Mouse (Mus musculus) kidney, adult 8-10 months (tissue): ENCODE data around the gene Ttn.
"Not testable (repeated sequence)": the region's sequence is repeated elsewhere in the genome, so short reads cannot be mapped to it uniquely, and the experiment has no call there.

Experiments used
- DNase-seq, 2 experiments: peaks; one replicate each; pipeline ENCODE4 v3.0.0; 2022

Gene Ttn

DNA sequence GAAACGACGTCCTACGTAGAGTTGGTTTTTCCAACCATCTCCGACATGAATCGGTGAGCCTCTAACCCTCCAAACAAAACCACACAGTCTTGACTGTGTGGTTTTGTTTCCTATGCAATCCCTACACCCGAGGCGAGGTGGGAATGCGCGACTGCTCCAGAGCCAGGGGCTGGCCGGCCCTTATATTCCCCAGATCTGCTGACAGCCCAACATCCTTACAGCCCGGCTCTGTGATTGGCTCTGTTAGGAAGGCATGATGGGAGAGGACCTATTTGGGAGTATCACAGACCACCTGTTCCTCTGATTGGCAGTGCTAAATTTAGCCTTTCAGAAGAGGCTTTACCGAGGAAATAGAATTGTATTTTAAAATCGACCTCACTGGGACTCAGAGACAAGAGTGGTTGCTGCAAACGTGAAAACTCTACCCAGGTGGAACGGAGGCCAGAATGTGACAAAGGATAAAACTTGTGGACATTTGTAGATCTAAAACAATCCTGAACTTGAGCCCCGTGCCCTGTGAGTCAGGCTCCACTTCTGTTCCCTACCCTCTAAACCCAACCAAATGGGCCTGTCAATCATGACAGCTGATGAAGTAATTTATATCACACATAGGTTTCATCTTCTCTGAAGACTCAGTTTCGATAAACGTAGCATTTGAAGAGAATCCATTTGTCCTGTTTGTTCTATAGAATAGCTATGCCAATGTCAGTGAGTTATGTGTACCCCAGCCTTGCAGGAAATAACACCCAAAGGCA, at the start of gene Ttn:
Gene Ttn, minus strand, starts transcription at position 157 of the 755 bp plus-strand sequence.
- no peak for DNase-seq

DNA sequence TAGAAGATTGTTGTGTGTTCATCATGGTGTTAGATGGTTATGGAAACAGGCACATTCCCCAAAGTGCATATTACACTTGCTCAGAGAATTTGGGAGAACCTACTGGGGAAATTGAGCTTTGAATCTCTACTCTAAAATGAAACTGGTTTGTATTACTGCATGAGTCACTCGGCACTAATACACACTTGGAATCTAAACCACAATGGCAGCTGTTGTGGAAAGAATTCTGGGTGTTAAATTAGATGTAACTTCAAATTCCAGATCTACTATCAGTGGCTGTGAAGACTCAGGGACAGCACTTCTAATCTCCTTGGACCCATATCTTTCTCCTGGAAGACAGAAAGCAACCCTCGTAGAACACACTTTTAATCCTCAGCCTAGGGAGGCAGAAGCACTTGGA, 38.3 kb upstream of the Ttn start:
- DNase-seq: no peak

DNA sequence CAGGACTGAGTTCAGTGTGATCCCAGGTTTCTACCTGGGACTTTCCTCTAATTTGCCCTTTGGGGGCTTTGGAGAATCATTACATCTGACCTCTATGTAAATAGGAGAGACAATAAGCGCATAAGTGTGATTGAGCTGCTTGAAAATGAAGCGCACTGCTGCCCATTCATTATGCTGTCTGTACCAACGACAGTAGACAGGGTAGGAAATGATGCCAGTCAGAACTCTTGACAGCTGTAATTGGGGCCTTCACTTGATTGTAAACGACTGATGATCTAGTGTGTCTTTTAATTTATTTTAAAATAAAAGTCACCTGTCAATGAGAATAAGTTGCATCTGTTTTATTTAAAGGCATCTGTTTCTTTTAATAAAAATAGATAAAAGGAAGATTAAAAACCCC, 35.4 kb upstream of the Ttn start:
- DNase-seq: no peak

GRCm38 (mm10) chr2:77013449-77013848, 31.1 kb upstream of the Ttn start:
- not testable (repeated sequence) for DNase-seq

- DNase-seq: no peak
Measured at GRCm38 (mm10) chr2:77011981-77012380, 29.6 kb upstream of the Ttn start.

DNA sequence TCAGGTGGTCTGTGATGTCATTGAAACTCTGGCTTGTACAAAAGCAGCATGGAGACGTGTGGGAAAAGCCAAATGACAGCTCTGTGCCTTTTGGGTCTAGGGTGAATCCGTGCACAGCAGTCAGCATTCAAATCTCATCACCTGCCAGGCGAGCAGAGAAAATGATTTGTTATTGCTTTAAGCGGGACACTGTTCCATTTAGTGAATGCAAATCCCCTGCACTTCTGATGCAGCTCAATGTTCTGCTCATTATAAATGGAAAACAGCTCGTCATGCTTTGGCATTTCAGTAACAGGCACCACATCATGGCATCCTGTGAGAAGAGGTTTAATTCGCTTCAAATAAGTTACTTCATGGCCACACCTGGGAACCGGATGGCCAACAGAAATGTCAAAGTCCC, 24.7 kb upstream of the Ttn start:
- no peak for DNase-seq

DNA sequence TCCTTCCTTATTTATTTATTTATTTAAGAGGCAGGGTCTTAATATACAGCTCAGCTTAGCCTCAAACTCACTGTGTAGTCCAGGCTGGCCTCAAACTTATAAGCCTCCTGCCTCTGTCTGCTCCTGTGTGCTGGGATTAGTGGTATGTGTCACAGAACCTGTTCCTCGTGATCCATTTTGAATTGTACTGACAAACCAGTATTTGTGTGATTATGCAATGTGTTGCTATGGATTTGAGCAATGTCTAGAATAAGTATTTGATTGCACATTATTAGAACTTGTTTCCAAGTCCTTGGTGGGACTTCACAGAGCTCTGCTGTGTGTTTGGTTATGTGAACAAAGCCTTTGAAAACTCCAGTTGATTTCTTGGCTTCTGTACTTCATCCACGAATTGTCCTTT, 20.8 kb upstream of the Ttn start:
- DNase-seq: no peak

DNA sequence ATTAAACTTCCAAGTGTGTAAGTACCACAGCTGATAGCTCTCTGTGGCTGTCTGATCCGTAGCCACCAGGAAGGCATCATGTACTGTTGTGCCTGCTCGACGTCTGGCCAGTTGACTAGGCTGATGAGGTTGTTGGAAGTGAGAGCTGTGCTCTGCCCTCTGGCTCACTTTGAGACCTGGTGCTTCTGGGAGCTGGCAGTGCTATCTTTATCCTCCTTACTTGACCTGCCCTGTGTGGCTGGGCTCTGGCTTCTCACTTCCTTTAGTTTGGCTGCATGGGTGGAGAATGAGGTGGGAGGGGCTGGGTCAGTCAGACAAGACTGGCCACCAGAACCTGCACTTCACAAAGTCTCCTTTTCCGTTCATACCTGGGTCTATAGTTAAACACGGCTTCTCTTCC, 16.0 kb upstream of the Ttn start:
- DNase-seq: no peak

DNA sequence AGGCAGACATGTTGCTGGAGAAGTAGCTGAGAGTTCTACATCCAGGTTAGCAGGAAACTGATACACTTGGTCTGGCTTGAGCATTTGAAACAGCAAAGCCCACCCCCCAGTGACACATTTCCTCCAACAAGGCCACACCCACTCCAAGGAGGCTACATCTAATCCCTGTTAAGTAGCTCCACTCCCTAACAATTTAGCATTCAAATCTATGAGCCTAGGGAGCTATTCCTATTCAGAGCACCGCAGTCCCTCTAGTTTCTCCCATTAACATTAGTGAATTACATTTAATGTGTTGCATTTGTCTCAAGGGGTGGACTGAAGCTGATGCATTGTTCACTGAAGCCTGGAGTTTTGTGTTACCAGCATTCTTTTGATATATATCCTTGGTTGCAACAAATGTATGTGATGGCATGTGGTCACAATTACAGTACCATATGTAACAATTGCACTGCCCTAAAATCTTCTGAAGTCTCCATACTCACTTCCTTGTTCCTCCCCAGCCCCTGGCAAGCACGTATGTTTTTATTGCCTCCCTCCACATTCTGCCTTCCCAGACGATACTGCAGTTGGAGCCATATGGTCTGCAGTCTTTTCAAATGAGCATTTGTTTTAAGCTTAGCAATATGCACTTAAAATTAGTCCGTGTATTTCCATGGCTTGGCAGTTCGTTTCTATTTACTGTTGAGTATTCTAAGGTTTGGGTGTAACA, 10.3 kb upstream of the Ttn start:
- no peak for DNase-seq

DNA sequence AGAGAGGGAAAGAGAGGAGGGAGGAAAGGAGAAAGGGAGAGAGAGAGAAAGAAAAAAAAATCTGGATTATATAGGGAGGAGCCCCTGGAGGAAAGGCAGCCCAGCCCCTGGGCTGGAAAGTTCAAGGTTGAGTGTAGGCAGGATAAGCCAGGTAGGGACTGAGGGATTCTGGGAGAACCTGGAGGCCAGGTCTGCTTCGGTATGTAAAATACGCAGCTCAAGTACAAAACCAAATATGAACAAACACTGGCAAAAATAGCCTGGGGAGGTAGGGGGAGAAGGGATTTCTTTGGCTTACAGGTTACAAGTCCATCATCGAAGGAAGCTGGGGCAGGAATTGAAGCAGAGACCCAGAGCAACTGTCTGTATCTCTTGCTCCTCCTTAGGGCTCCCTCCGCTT, 5.0 kb upstream of the Ttn start:
- DNase-seq: no peak

GRCm38 (mm10) chr2:76984384-76984783, 2.0 kb upstream of the Ttn start:
- DNase-seq: no peak

DNA sequence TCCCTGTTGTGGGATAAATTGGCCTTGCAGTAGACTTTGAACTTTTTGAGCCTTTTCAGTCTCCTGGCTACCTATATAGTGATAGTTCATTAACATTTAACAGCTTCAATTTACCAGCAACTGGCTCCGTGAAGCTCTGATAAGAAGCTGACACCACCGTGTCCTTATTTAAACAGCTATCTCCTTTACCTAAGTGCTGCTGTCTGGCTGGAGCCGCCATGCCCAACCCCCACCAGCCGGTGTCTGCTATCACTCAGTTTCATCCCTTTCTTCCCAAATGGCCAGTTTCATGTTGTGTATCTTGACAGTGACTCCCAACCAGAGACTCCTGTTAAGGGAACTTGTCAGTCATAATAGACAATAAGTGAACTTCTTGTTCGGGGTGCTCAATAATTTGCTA, 1.3 kb upstream of the Ttn start:
- no peak for DNase-seq

- no peak for DNase-seq
Measured at GRCm38 (mm10) chr2:76981717-76982116, 630 bp downstream of the Ttn start.

- DNase-seq: peak; percentile 52 to 61
Measured at GRCm38 (mm10) chr2:76980146-76980545, 2.2 kb downstream of the Ttn start.

DNA sequence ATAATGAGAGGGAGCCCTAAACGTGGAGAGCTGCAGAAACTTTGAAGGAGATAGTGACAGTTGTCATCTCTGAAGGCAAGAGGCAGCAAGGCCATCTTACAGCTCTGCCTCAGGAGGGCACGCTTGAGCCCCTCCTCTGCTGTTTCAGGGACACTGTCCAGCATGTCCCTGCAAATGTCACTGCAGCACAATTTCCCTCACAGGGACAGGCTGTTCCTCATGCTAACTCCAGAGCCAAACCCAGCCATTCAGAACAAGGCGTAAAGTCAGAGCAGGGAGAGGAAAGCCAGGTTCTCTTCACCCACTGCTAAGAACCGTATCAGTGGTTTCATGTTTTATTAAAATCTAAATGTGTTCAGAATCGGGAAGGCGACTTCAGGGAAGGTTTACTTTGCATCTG, 4.7 kb downstream of the Ttn start:
- DNase-seq: no peak

DNA sequence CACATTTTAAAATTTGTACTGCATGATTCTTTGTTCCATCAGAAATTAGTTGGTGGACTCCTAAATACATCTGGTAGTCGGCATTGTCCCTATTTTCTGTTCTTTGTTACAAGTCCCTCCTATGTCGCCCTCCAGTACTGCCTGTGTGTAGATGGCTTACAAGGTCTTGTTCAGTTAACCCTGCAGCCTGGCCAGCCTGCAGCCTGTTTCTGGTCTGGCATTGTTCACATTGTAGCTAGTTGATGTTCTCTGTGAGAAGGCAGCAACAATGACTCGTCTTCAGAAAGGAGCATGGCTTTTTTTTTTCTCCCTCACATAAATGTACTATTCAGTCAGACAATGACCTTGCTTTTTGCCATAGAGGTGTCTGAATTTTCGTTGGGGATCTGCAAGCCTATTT, 10.3 kb downstream of the Ttn start:
- no peak for DNase-seq

- DNase-seq: no peak
Measured at GRCm38 (mm10) chr2:76971069-76971468, 11.3 kb downstream of the Ttn start.

GRCm38 (mm10) chr2:76970669-76971068, 11.7 kb downstream of the Ttn start:
- DNase-seq: no peak

- no peak for DNase-seq
Measured at GRCm38 (mm10) chr2:76970204-76970603, 12.1 kb downstream of the Ttn start.

DNA sequence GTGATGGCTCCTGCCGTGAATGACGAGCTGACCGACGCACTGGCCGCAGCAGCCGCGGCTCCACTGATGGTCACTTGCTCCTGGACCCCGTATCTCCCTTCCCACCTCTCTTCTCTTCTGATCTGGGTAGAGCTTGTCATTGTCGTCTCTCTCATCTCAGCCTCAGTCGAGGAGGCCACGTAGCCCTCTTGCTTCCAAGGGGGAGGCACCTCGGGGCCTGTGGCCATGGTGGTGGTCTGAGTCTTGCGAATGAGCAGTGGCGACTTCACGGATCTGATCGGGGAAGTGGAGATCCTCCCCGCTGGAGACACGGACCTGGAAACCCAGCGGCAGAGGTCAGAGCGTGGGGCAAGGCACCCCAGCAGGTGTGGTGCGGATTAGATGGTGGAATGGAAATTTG, 12.7 kb downstream of the Ttn start:
- DNase-seq: no peak

GRCm38 (mm10) chr2:76968919-76969318, 13.4 kb downstream of the Ttn start:
- peak; percentile 53 to 83 for DNase-seq

- no peak for DNase-seq
Measured at GRCm38 (mm10) chr2:76966582-76966981, 15.8 kb downstream of the Ttn start.

- DNase-seq: no peak
Measured at GRCm38 (mm10) chr2:76966013-76966412, 16.3 kb downstream of the Ttn start.

GRCm38 (mm10) chr2:76965542-76965941, 16.8 kb downstream of the Ttn start:
- no peak for DNase-seq

- DNase-seq: no peak
Measured at GRCm38 (mm10) chr2:76962045-76962432, 20.3 kb downstream of the Ttn start.
